Mouse (Mus musculus) forebrain, embryonic 10.5 days (tissue): ENCODE measurements around the gene Olfr463. TPM values are rescaled to one million over a fixed set of nuclear protein-coding genes. Genes with fewer than 3 reads are reported as not detected.
"Not testable (repeated sequence)": the region's sequence is repeated elsewhere in the genome, so short reads cannot be mapped to it uniquely, and the experiment has no call there.

Source experiments
- DNase-seq: peaks from one replicate; pipeline ENCODE4 v3.0.0-alpha.2; 2017; ENCODE audit warnings: low spot score; ENCODE audit errors: extremely low spot score
- H3K27ac ChIP-seq: fragments of 300-500 bp; sonication (generic); 2 replicates; pipeline ENCODE4 v1.5.1; 2016; ENCODE audit warnings: mild to moderate bottlenecking
- H3K27me3 ChIP-seq: fragments of 300-500 bp; sonication (generic); 2 replicates; pipeline ENCODE4 v1.6.1; 2016; ENCODE audit warnings: mild to moderate bottlenecking; ENCODE audit not compliant: poor library complexity, severe bottlenecking
- H3K36me3 ChIP-seq: fragments of 300-500 bp; sonication (generic); replicated peaks from 2 replicates; pipeline ENCODE4 v1.6.1; 2016; ENCODE audit warnings: mild to moderate bottlenecking, moderate library complexity
- H3K4me1 ChIP-seq: fragments of 300-500 bp; sonication (generic); 2 replicates; pipeline ENCODE4 v1.6.1; 2016
- H3K4me3 ChIP-seq: fragments of 300-500 bp; sonication (generic); 2 replicates; pipeline ENCODE4 v1.5.1; 2016; ENCODE audit warnings: mild to moderate bottlenecking, moderate library complexity
- H3K9me3 ChIP-seq: fragments of 300-500 bp; sonication (generic); 2 replicates; pipeline ENCODE4 v1.6.1; 2016; ENCODE audit warnings: mild to moderate bottlenecking, moderate library complexity
- whole genome bisulfite sequencing: fragments of 180-500 bp; shearing (Covaris S2); methylation state at CpG from one replicate; pipeline ENCODE4 v1.1.7; 2016; 5-methylcytosine and 5-hydroxymethylcytosine counted together
- polyA plus RNA-seq: library from polyadenylated mRNA; unstranded; fragments of >200 nt; fragmentation: Nextera tagmentation; extraction: Ambion mirVana; gene quantifications from 2 replicates; pipeline ENCODE4 v1.2.1, GENCODE M21; 2016

The Olfr463 gene
- polyA plus RNA-seq, 1 experiment from 2014 or later, result not detected

DNA sequence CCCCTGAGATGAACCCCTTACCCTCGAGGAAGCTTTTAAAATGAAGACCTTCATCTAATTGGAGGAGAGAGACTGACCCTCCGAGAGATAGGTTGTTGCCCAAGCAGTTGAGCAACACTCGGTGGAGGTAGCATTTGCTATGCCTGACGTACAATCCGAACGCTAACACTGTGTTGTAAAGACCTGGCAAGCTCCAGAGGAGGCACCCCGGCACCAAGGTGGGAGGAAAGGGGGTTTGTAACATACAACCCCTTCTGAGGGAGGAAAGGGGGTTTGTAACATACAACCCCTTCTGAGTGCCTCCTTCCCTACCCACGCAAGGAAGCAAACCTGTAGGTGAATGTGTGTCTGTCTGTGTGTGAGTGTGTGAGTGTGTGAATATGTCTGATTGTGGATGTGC, 25.4 kb downstream of the Olfr463 start:
- Histone ChIP-seq H3K9me3 (no peaks in the 10 kb centered on the region), H3K27me3 (no peaks in the 10 kb centered on the region), H3K27ac (no peak overlapping the region), H3K36me3 (no peaks in the 10 kb centered on the region), H3K4me1 (no peaks in the 10 kb centered on the region), H3K4me3 (no peak overlapping the region)
- 73% methylated on average over 8 of the region's 8 CpGs for WGBS
- no peak for DNase-seq

DNA sequence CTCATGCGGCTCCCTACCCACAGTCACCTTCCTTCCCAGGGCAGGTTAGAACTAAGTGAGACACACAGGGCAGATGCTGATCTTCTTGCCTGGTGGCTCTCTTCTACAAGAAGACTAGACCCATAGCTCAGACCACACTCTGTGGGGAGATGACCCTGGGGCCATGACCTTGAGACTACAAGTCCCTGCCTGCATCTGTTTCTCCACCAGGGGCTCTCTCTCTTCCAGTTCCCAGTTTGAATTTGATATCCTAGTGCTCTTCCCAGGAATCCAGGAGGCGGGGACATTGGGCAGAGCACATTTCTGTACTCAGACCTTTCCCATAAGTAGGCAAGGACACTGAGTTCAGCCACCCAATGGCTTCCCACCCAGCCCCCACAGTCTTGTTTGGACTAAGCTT, 27.1 kb downstream of the Olfr463 start:
- Histone ChIP-seq H3K4me1 (no peaks in the 10 kb centered on the region), H3K9me3 (no peaks in the 10 kb centered on the region), H3K4me3 (no peak overlapping the region), H3K27ac (no peak overlapping the region), H3K27me3 (no peaks in the 10 kb centered on the region), H3K36me3 (no peaks in the 10 kb centered on the region)
- DNase-seq, result no peak
- 78% methylated on average over 2 of the region's 2 CpGs for WGBS

DNA sequence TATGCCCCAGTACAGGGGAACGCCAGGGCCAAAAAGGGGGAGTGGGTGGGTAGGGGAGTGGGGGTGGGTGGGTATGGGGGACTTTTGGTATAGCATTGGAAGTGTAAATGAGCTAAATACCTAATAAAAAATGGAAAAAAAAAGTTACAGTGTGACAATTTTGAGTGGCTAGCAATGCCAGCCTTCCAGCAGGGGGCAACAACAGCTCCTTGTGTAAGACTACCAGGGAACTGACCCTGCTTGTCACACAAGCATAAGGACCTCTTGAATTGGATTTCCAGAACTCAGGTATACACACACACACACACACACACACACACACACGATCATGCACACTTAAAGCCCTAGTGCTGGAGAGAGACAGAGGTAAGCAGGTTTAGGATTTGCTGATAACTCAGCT, 30.3 kb downstream of the Olfr463 start:
- not testable (repeated sequence) for H3K27me3 ChIP-seq, H3K9me3 ChIP-seq, H3K4me1 ChIP-seq, H3K27ac ChIP-seq, H3K4me3 ChIP-seq, DNase-seq
- 89% methylated on average over 1 of the region's 2 CpGs for WGBS
- H3K36me3 ChIP-seq, result peaks cover 21% of the 10 kb centered on the region

DNA sequence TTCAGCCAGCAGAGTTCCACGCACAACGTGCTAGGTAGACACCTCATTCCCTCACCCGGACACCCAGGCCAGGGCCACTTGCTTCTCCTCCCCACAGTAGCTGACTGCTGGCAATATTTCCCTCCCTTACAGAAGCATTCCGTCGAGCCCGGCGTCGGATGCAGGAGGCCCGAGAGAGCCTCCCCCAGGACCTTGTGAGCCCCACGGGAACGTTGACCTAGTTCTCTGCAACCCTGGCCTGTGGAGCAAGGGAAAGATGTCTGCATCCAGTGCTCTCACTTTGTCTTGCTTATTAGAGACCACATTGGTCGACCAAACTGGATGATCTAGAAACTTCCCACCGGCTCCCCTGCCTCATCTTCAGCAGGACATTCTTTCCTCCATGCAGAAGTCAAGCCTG, 34.4 kb downstream of the Olfr463 start:
- Histone ChIP-seq H3K27ac (no peak overlapping the region), H3K27me3 (no peaks in the 10 kb centered on the region), H3K4me3 (no peak overlapping the region), H3K4me1 (no peaks in the 10 kb centered on the region), H3K9me3 (no peaks in the 10 kb centered on the region), H3K36me3 (peaks cover 56% of the 10 kb centered on the region)
- 94% methylated on average over 13 of the region's 13 CpGs for WGBS
- DNase-seq, result no peak

DNA sequence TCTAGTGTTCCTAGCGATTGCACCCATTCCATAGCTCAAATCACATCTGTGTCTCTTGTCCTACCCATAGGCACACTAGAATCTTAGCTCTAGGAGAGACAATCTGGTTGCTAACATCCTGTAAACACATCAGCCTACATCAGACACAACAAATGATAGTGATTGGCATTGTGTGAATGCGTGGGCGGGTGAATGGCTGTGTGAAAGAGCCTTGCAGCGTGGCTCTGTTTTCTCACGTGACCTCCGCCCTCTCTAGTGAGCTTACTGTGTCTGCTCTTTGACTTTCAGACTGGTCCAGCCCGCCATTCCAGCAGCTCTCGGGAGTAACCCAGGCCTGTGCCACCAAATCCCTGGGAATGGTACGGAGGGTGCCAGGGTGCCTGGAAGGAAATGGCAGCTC, 36.8 kb downstream of the Olfr463 start:
- Histone ChIP-seq H3K4me3 (no peak overlapping the region), H3K4me1 (no peaks in the 10 kb centered on the region), H3K36me3 (peaks cover 80% of the 10 kb centered on the region), H3K27me3 (no peaks in the 10 kb centered on the region), H3K27ac (no peak overlapping the region), H3K9me3 (no peaks in the 10 kb centered on the region)
- WGBS, result 86% methylated on average over 9 of the region's 9 CpGs
- DNase-seq, result no peak

DNA sequence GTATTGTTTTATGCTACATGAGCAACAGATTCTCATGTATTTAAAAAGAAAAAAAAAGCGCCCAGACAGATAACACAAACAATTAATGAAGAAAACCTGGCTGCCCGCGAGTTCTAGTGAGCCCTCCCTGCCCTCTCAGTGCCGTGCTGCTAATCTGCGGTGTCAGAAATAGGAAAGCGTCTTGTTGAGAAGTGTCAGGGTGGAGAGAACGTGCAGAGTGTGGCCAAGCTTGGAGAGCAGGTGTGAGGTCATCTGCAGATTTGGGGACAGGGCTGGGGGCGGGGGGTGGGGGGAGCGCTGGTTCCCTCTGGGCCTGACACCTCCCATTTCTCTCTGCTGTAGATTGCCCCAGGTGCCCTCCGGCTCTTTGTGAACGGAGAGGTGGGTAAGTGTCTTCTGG, 37.9 kb downstream of the Olfr463 start:
- no peak overlapping the region for H3K27ac ChIP-seq
- DNase-seq, result no peak
- no peaks in the 10 kb centered on the region for H3K27me3 ChIP-seq
- 89% methylated on average over 11 of the region's 11 CpGs for WGBS
- no peak overlapping the region for H3K4me3 ChIP-seq
- peaks cover 81% of the 10 kb centered on the region for H3K36me3 ChIP-seq
- no peaks in the 10 kb centered on the region for H3K9me3 ChIP-seq
- no peaks in the 10 kb centered on the region for H3K4me1 ChIP-seq

DNA sequence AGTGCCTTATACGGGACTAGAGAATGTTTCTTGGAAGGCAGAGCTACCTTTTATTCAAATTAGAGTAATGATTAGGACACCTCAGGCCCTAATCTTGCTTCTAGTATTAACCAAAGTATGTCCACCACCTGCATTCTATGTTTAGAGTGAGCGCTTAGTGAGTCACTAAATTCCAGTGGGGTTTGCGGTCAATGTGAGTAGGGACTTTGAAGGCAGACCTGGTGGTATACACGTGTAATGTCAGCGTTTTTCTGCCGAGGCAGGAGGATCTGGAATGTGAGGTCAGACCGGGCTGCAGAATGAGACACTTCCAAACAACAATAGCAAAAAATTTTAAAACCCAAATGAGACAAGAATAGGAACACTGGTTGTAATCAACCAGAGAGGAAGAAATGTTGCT, 42.6 kb downstream of the Olfr463 start:
- no peaks in the 10 kb centered on the region for H3K9me3 ChIP-seq
- WGBS, result 90% methylated on average over 7 of the region's 7 CpGs
- peaks cover 14% of the 10 kb centered on the region for H3K4me1 ChIP-seq
- no peak overlapping the region for H3K27ac ChIP-seq
- H3K27me3 ChIP-seq, result no peaks in the 10 kb centered on the region
- no peak overlapping the region for H3K4me3 ChIP-seq
- no peak for DNase-seq
- peaks cover 37% of the 10 kb centered on the region for H3K36me3 ChIP-seq

DNA sequence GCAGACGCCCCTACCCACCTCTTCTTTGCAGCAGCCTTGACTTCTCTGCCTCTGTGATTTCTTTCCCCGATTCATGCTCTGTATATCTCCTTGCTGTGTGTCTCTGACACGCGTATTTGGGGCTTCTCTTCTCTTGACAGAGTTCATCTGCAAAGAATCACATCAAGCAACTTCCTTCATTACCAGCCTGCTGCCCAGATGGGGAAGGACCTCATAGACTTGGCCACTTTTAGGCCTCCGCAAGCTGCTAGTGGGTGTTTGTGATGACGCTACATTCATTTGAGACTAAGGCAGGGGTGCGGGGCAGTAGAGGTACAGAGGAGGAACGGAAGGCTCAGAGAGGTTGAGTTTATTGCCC, 43.6 kb downstream of the Olfr463 start:
- WGBS, result 40% methylated on average over 8 of the region's 8 CpGs

DNA sequence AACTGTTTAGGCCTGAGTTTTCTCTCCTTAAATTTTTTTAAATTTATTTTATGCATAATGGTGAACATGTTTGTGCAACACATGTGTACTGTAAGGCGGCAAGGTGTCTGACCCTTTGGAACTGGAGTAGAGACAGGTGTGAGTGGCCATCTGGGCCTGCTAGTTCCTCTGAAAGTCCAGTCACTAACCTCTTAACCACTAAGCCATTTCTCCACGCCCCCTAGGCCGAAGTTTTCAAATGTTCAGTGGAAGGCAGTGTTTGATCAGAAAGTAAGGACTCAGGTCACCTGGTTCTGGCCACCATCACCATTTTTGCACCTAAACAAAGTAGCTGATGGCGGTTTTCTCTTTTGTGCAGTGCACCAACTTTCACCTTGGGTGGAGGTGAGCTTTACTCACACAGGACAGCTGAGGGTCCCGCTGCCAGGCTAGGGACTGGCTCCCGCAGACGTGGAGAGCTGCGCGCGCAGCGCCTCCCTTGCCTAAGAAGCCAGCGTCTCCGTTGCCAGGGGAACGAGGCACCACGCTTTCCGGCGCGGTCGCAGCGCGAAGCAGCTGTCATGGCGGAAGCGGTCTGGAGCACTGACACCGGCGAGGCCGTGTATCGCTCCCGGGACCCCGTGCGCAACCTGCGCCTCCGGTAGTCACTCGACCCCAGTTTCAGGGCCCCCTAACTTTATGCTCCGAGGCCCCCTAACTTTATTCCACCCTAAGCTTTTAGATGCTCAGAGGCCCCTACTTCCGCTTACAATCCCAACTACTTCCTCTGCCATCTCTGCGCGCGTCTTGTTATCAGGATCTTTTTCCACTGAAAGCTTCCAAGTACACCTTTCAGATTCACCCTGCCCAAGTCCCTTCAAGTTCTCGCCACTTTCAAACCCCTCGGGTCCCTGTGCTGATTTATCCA, 44.2 kb downstream of the Olfr463 start, which contains the start of gene Mks1:
Mks1 (plus strand) TSS at position 526 of the 907 bp plus-strand sequence.
- Histone ChIP-seq H3K4me1 (peaks cover 14% of the 10 kb centered on the region), H3K27me3 (no peaks in the 10 kb centered on the region), H3K27ac (peak within 1 kb of the TSS; percentile 86), H3K4me3 (peak within 1 kb of the TSS; percentile 61), H3K36me3 (peaks cover 26% of the 10 kb centered on the region), H3K9me3 (no peaks in the 10 kb centered on the region)
- WGBS, result 5% methylated on average over 40 of the region's 40 CpGs
- DNase-seq, result peak; percentile 94

More for the DNA sequence above, 43.6 kb downstream of the Olfr463 start:
- peaks cover 33% of the 10 kb centered on the region for H3K36me3 ChIP-seq
- peak overlapping the region; percentile 86 for H3K27ac ChIP-seq
- H3K27me3 ChIP-seq, result no peaks in the 10 kb centered on the region
- DNase-seq, result no peak
- H3K4me3 ChIP-seq, result peak overlapping the region; percentile 61
- H3K9me3 ChIP-seq, result no peaks in the 10 kb centered on the region
- peaks cover 14% of the 10 kb centered on the region for H3K4me1 ChIP-seq

DNA sequence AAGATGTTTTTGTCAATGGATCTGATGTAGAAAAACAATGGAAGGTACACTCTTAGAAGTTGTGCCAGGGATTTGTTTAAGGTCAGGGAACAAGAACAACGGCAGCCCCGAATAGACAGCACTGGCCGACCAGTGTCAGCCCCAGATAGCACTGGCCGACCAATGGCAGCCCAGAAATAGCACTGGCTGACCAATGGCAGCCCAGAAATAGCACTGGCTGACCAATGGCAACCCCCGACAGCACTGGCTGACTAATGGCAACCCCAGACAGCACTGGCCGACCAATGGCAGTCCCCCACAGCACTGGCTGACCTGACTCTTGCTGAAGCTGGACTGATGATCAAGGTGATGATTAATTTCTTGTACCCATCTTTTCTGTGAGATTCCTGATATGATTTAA, 49.3 kb downstream of the Olfr463 start:
- H3K27ac ChIP-seq, result no peak overlapping the region
- no peak for DNase-seq
- H3K4me1 ChIP-seq, result peaks cover 5% of the 10 kb centered on the region
- H3K4me3 ChIP-seq, result no peak overlapping the region
- H3K9me3 ChIP-seq, result no peaks in the 10 kb centered on the region
- H3K27me3 ChIP-seq, result no peaks in the 10 kb centered on the region
- 73% methylated on average over 6 of the region's 6 CpGs for WGBS
- no peaks in the 10 kb centered on the region for H3K36me3 ChIP-seq

DNA sequence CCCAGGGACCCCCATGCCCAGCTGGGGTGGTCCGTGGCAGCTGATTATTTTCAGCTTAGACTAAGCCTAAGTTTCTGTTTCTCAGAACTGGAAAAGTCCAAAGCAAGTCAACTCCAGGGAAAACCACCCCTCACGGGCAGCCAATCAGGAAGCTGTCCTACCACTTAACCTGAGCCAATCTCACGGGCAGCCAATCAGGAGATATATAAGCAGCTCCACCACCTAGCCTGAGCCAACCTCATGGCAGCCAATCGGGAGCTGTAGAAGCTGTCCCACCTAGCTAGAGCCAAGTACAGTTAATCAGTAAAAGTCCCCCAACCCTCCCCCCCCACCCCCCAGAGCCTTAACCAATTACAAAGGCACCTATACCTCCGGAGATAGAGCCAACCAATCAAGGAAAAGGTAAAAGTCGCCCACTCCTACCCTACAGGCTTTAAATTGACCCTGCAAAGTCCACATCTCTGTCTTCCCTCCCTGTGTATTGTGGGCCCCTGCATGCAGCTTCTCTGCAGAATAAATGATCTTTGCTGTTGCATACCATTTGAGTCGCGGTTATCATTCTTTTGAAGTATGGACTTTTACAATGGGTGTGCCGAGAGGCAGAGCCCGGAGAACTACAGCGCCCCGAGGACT, 50.1 kb downstream of the Olfr463 start:
- no peaks in the 10 kb centered on the region for H3K36me3 ChIP-seq
- DNase-seq, result no peak
- H3K4me3 ChIP-seq, result no peak overlapping the region
- WGBS, result 91% methylated on average over 12 of the region's 12 CpGs
- no peaks in the 10 kb centered on the region for H3K9me3 ChIP-seq
- no peaks in the 10 kb centered on the region for H3K4me1 ChIP-seq
- no peak overlapping the region for H3K27ac ChIP-seq
- no peaks in the 10 kb centered on the region for H3K27me3 ChIP-seq
